Mouse (Mus musculus) MEL (cell line): ENCODE measurements around the gene Rdh5. TPM values are rescaled to one million over a fixed set of nuclear protein-coding genes. Genes with fewer than 3 reads are reported as not detected.

ENCODE experiments used
- DNase-seq: peaks from one replicate; pipeline ENCODE4 v3.0.0; 2011; ENCODE audit warnings: low read depth, low spot score
- H3K27ac ChIP-seq: 2 replicates; pipeline ENCODE4 v1.5.1; 2012; ENCODE audit warnings: low read depth, mild to moderate bottlenecking, control low read depth, low read length, moderate library complexity; ENCODE audit not compliant: control insufficient read depth
- H3K27me3 ChIP-seq, 2 experiments: fragments of 150-350 bp in 1 of 2; sonication (generic) in 1 of 2; 2 replicates each; pipeline ENCODE4 v1.6.1; 2012; ENCODE audit warnings: low read length in 2 of 2, mild to moderate bottlenecking in 2 of 2, improper control_type of control experiment in 1 of 2, moderate library complexity in 1 of 2; ENCODE audit not compliant: insufficient read depth in 2 of 2, control insufficient read depth in 1 of 2
- H3K36me3 ChIP-seq, 2 experiments: 2 replicates each; pipeline ENCODE4 v1.6.1; 2012 to 2014; ENCODE audit warnings: low read length in 2 of 2, improper control_type of control experiment in 1 of 2, inconsistent platforms in 1 of 2, mild to moderate bottlenecking in 1 of 2; ENCODE audit not compliant: insufficient read depth in 2 of 2, control insufficient read depth in 1 of 2
- H3K4me1 ChIP-seq, 2 experiments: fragments of 150-350 bp in 1 of 2; sonication (generic) in 1 of 2; 2 replicates each; pipeline ENCODE4 v1.6.1; 2012; ENCODE audit warnings: low read length in 2 of 2, improper control_type of control experiment in 1 of 2, mild to moderate bottlenecking in 1 of 2; ENCODE audit not compliant: insufficient read depth in 2 of 2, control insufficient read depth in 1 of 2
- H3K4me3 ChIP-seq, 2 experiments: fragments of 150-350 bp in 1 of 2; sonication (generic) in 1 of 2; 2 replicates each; pipeline ENCODE4 v1.5.1; 2012; ENCODE audit warnings: low read depth in 2 of 2, low read length in 2 of 2, mild to moderate bottlenecking in 2 of 2, moderate library complexity in 2 of 2, control low read depth in 1 of 2, improper control_type of control experiment in 1 of 2; ENCODE audit not compliant: control insufficient read depth in 1 of 2, insufficient read depth in 1 of 2
- H3K79me2 ChIP-seq: 2 replicates; pipeline ENCODE4 v1.6.1; 2012; ENCODE audit warnings: mild to moderate bottlenecking, low read length, moderate library complexity; ENCODE audit not compliant: control insufficient read depth, poor library complexity, insufficient read depth
- H3K9ac ChIP-seq: 2 replicates; pipeline ENCODE4 v1.6.1; 2012; ENCODE audit warnings: low read depth, mild to moderate bottlenecking, control low read depth, low read length, moderate library complexity; ENCODE audit not compliant: control insufficient read depth, poor library complexity, severe bottlenecking
- H3K9me3 ChIP-seq: fragments of 150-350 bp; sonication (generic); replicated peaks from 2 replicates; pipeline ENCODE4 v1.6.1; 2012; ENCODE audit warnings: mild to moderate bottlenecking, low read length, improper control_type of control experiment, moderate library complexity; ENCODE audit not compliant: insufficient read depth
- BHLHE40 ChIP-seq: IDR thresholded peaks from 2 replicates; pipeline ENCODE4 v1.6.1; 2012; ENCODE audit warnings: low read depth, mild to moderate bottlenecking, inconsistent platforms, low read length, improper control_type of control experiment, borderline replicate concordance
- CHD1 ChIP-seq: IDR thresholded peaks from 2 replicates; pipeline ENCODE4 v1.6.1; 2012; ENCODE audit warnings: low read depth, mild to moderate bottlenecking, inconsistent platforms, low read length, improper control_type of control experiment
- CTCF ChIP-seq, 3 experiments: IDR thresholded peaks in 2 of 3; conservative IDR thresholded peaks in 1 of 3; 2 replicates each; pipeline ENCODE4 v1.5.1; 2011 to 2012; ENCODE audit warnings: low read length in 3 of 3, low read depth in 2 of 3, mild to moderate bottlenecking in 2 of 3, improper control_type of control experiment in 1 of 3, inconsistent platforms in 1 of 3, mixed read lengths in 1 of 3, moderate library complexity in 1 of 3; ENCODE audit not compliant: control insufficient read depth in 1 of 3, insufficient read depth in 1 of 3, poor library complexity in 1 of 3, severe bottlenecking in 1 of 3
- GABPA ChIP-seq: IDR thresholded peaks from 2 replicates; pipeline ENCODE4 v1.6.1; 2012; ENCODE audit warnings: low read depth, mild to moderate bottlenecking, inconsistent platforms, low read length, improper control_type of control experiment, moderate library complexity
- HCFC1 ChIP-seq: IDR thresholded peaks from 2 replicates; pipeline ENCODE4 v1.6.1; 2012; ENCODE audit warnings: low read depth, mild to moderate bottlenecking, inconsistent platforms, low read length, improper control_type of control experiment, moderate library complexity
- MAZ ChIP-seq: IDR thresholded peaks from 2 replicates; pipeline ENCODE4 v1.6.1; 2012; ENCODE audit warnings: low read depth, mild to moderate bottlenecking, inconsistent platforms, low read length, improper control_type of control experiment
- NELFE ChIP-seq: IDR thresholded peaks from 2 replicates; pipeline ENCODE4 v1.6.1; 2011; ENCODE audit warnings: low read depth, low read length, improper control_type of control experiment
- NRF1 ChIP-seq: IDR thresholded peaks from 2 replicates; pipeline ENCODE4 v1.6.1; 2014; ENCODE audit warnings: low read depth, mild to moderate bottlenecking, inconsistent platforms, low read length, improper control_type of control experiment, moderate library complexity; ENCODE audit not compliant: poor library complexity, insufficient read depth, severe bottlenecking
- POLR2AphosphoS2 ChIP-seq: IDR thresholded peaks from 2 replicates; pipeline ENCODE4 v1.6.1; 2011; ENCODE audit warnings: low read length, improper control_type of control experiment
- SIN3A ChIP-seq: IDR thresholded peaks from 2 replicates; pipeline ENCODE4 v1.6.1; 2012; ENCODE audit warnings: low read length, improper control_type of control experiment, inconsistent platforms
- UBTF ChIP-seq: IDR thresholded peaks from 2 replicates; pipeline ENCODE4 v1.6.1; 2012; ENCODE audit warnings: low read depth, mild to moderate bottlenecking, inconsistent platforms, low read length, improper control_type of control experiment, moderate library complexity, borderline replicate concordance; ENCODE audit not compliant: insufficient read depth
- USF2 ChIP-seq, 2 experiments: IDR thresholded peaks; 2 replicates each; pipeline ENCODE4 v1.6.1; 2011 to 2012; ENCODE audit warnings: improper control_type of control experiment in 2 of 2, low read length in 2 of 2, borderline replicate concordance in 1 of 2, inconsistent platforms in 1 of 2, low read depth in 1 of 2, mild to moderate bottlenecking in 1 of 2; ENCODE audit not compliant: insufficient read depth in 1 of 2
- ZMIZ1 ChIP-seq: IDR thresholded peaks from 2 replicates; pipeline ENCODE4 v1.6.1; 2012; ENCODE audit warnings: low read depth, mild to moderate bottlenecking, inconsistent platforms, low read length, improper control_type of control experiment, moderate library complexity
- polyA plus RNA-seq, 2 experiments: library from polyadenylated mRNA; stranded (reverse) in 1 of 2; unstranded in 1 of 2; fragments of >175 nt in 1 of 2; fragments of >200 nt in 1 of 2; gene quantifications; 2 replicates each; pipeline versions ENCODE4 v1.2.1 to v1.2.4; 2012; ENCODE audit warnings: low replicate concordance in 2 of 2, low read depth in 1 of 2; ENCODE audit not compliant: insufficient read length in 2 of 2, insufficient read depth in 1 of 2, missing spikeins in 1 of 2
- total RNA-seq: library from RNA; depleted of rRNA; stranded (reverse); fragments of 300-350 nt; gene quantifications from 2 replicates; pipeline ENCODE4 v1.2.3, GENCODE M21; 2012

The Rdh5 gene
- total and polyA plus RNA-seq, 3 experiments: 1.2 to 4.2 TPM; not detected in 1

GRCm38 (mm10) chr10:128934997-128935787 lies 12.5 kb upstream of the Rdh5 start:
- no peak for DNase-seq
- no peaks in the 10 kb centered on the region for H3K79me2 ChIP-seq

GRCm38 (mm10) chr10:128933976-128934721 lies 11.5 kb upstream of the Rdh5 start:
- no peak for TF ChIP-seq POLR2AphosphoS2
- TF ChIP-seq GABPA: no peak
- no peak for TF ChIP-seq MAZ
- no peak for TF ChIP-seq CTCF (IDR thresholded peaks at IDR 0.05 in 2 of 3, conservative IDR thresholded peaks at IDR 0.05 in 1 of 3; ENCODE audit: control insufficient read depth in 1 of 3, insufficient read depth in 1 of 3, low read depth in 2 of 3, low read length in 3 of 3, poor library complexity in 1 of 3, severe bottlenecking in 1 of 3)
- TF ChIP-seq NRF1: no peak
- TF ChIP-seq ZMIZ1: no peak
- TF ChIP-seq CHD1: no peak
- no peak for TF ChIP-seq SIN3A
- TF ChIP-seq HCFC1: no peak
- no peak for TF ChIP-seq NELFE
- no peak for TF ChIP-seq USF2 (IDR thresholded peaks at IDR 0.05; ENCODE audit: borderline replicate concordance in 1 of 2, insufficient read depth in 1 of 2, low read depth in 1 of 2, low read length in 2 of 2)
- TF ChIP-seq BHLHE40: no peak
- TF ChIP-seq UBTF: no peak
- H3K36me3 ChIP-seq: no peaks in the 10 kb centered on the region
- H3K27me3 ChIP-seq: peaks cover 2 to 8% of the 10 kb centered on the region in 2 experiments; a peak in 3 of 4 replicates
- no peak overlapping the region for H3K4me3 ChIP-seq
- no peak overlapping the region for H3K9ac ChIP-seq
- H3K4me1 ChIP-seq: no peaks in the 10 kb centered on the region
- no peak overlapping the region for H3K27ac ChIP-seq
- H3K9me3 ChIP-seq: no peaks in the 10 kb centered on the region
- no peak for DNase-seq
- no peaks in the 10 kb centered on the region for H3K79me2 ChIP-seq

More at GRCm38 (mm10) chr10:128934997-128935787, 12.5 kb upstream of the Rdh5 start:
- H3K9me3 ChIP-seq: no peaks in the 10 kb centered on the region
- no peak overlapping the region for H3K9ac ChIP-seq
- H3K27me3 ChIP-seq: peaks cover 2 to 5% of the 10 kb centered on the region in 2 experiments; a peak in 3 of 4 replicates
- H3K4me1 ChIP-seq: no peaks in the 10 kb centered on the region
- TF ChIP-seq NRF1 (no peak), NELFE (no peak), UBTF (no peak)
- no peak overlapping the region for H3K27ac ChIP-seq
- no peaks in the 10 kb centered on the region for H3K36me3 ChIP-seq
- H3K4me3 ChIP-seq: no peak overlapping the region
